Comparison of ENCODE assay signal across 10 mouse cellular contexts in the genomic region with DNA sequence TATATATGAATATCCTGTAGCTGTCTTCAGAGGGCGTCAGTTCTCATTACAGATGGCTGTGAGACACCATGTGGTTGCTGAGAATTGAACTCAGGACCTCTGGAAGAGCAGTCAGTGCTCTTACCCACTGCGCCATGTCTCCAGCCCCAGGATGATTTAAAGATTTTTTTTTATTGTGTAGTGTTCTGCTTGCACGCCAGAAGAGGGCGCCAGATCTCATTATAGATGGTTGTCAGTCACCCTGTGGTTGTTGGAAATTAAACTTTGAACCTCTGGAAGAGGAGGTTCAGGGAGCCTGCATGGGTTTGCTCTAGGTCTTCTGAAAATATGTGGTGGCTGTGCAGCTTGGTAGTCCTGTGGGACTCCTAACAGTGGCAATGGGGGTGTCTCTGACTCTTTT. TPM values are rescaled to one million over a fixed set of nuclear protein-coding genes. Genes with fewer than 3 reads are reported as not detected.
DNase-seq lines count a peak whose midpoint lies in the region; ATAC-seq and TF ChIP-seq lines count a peak whose summit lies in the region.
"Had no signal": no experiment of that assay in that cellular context is flagged by ENCODE, and none has a peak within 500 bp of the region (broad histone marks: within the 10 kb centered on the region; RNA-seq: fewer than 3 reads in every experiment).

No protein-coding gene starts in this region.

- DNase-seq in layer of hippocampus, postnatal 10 days (ENCODE audit: low spot score in 2 of 2): peak; percentile 16 to 21
- DNase-seq in layer of hippocampus, adult 18-20 months (ENCODE audit: low spot score in 2 of 2): no peak
- peak; percentile 86 for DNase-seq in MEL (ENCODE audit: low read depth, low spot score)
- peak; percentile 56 for DNase-seq in adrenal gland, postnatal 14 days
- DNase-seq in thymus, postnatal 25 days: peak; percentile 69
- no peak for DNase-seq in layer of hippocampus, adult 9-11 months

- peak; percentile 50 to 73 (median 55) for TF ChIP-seq CTCF in MEL (IDR thresholded peaks at IDR 0.05 in 2 of 3, conservative IDR thresholded peaks at IDR 0.05 in 1 of 3; ENCODE audit: control insufficient read depth in 1 of 3, insufficient read depth in 1 of 3, low read depth in 2 of 3, low read length in 3 of 3, poor library complexity in 1 of 3, severe bottlenecking in 1 of 3)

- ATAC-seq in inflammation-experienced regulatory T-cells, adult 6 months: peak; percentile 88
- peak; percentile 62 for ATAC-seq in megakaryocyte-erythroid progenitor cell, adult 5-6 weeks (replicated peaks; ENCODE audit: low FRiP score, low TSS enrichment, poor library complexity, severe bottlenecking)

- H3K9ac ChIP-seq in MEL (ENCODE audit: control insufficient read depth, low read depth, low read length, poor library complexity, severe bottlenecking): no peak overlapping the region
- H3K9ac ChIP-seq: heart, embryonic 15.5 days had no signal

- no peak for TF ChIP-seq POLR2A in MEL (IDR thresholded peaks at IDR 0.05; ENCODE audit: control insufficient read depth in 1 of 2, insufficient read depth in 1 of 2, low read depth in 1 of 2, low read length in 2 of 2, poor library complexity in 1 of 2)

- H3K4me1 ChIP-seq in MEL (ENCODE audit: control insufficient read depth in 1 of 2, insufficient read depth in 2 of 2, low read length in 2 of 2): no peaks in the 10 kb centered on the region

- peak; percentile 64 for TF ChIP-seq RAD21 in MEL (IDR thresholded peaks at IDR 0.05; ENCODE audit: low read depth, low read length)

- H3K9me3 ChIP-seq in MEL (replicated peaks; ENCODE audit: insufficient read depth, low read length): no peaks in the 10 kb centered on the region
- H3K9me3 ChIP-seq: heart, embryonic 15.5 days had no signal

- no peaks in the 10 kb centered on the region for H3K27me3 ChIP-seq in MEL (ENCODE audit: control insufficient read depth in 1 of 2, insufficient read depth in 2 of 2, low read length in 2 of 2)
- H3K27me3 ChIP-seq: heart, embryonic 15.5 days had no signal

- no peak overlapping the region for H3K27ac ChIP-seq in MEL (ENCODE audit: control insufficient read depth, low read depth, low read length)
- H3K27ac ChIP-seq: heart, embryonic 15.5 days had no signal

- peaks cover 2% of the 10 kb centered on the region for H3K79me2 ChIP-seq in MEL (ENCODE audit: control insufficient read depth, insufficient read depth, low read length, poor library complexity)

- no peak for TF ChIP-seq EP300 in MEL (IDR thresholded peaks at IDR 0.05; ENCODE audit: low read depth in 1 of 2, low read length in 2 of 2)

- H3K4me3 ChIP-seq in MEL (ENCODE audit: control insufficient read depth in 1 of 2, insufficient read depth in 1 of 2, low read depth in 2 of 2, low read length in 2 of 2): no peak overlapping the region
- H3K4me3 ChIP-seq: heart, embryonic 15.5 days; myocyte had no signal

- peaks cover 0 to 3% of the 10 kb centered on the region in 2 experiments; a peak in 2 of 4 replicates for H3K36me3 ChIP-seq in MEL (ENCODE audit: control insufficient read depth in 1 of 2, insufficient read depth in 2 of 2, low read length in 2 of 2)
- H3K36me3 ChIP-seq: heart, embryonic 15.5 days had no signal

TF ChIP-seq in MEL, 35 proteins besides CTCF, POLR2A, EP300 and RAD21:
- TF ChIP-seq GATA1 (IDR thresholded peaks at IDR 0.05; ENCODE audit: low read depth, low read length): no peak
- TF ChIP-seq ZNF384 (IDR thresholded peaks at IDR 0.05; ENCODE audit: low read depth, low read length): peak; percentile 94
- peak; percentile 68 for TF ChIP-seq SMC3 (IDR thresholded peaks at IDR 0.05; ENCODE audit: low read depth, low read length)
- peak; percentile 60 for TF ChIP-seq ZC3H11A (IDR thresholded peaks at IDR 0.05; ENCODE audit: low read depth, low read length)
- peak; percentile 34; the same call in 1 of the 2 replicates for TF ChIP-seq SIN3A (IDR thresholded peaks at IDR 0.05; ENCODE audit: low read length)
- no peak for TF ChIP-seq CHD1 (IDR thresholded peaks at IDR 0.05; ENCODE audit: low read depth, low read length)
- no peak for TF ChIP-seq CHD2 (IDR thresholded peaks at IDR 0.05; ENCODE audit: low read length)
- TF ChIP-seq TBP (IDR thresholded peaks at IDR 0.05; ENCODE audit: low read depth, low read length): peak; percentile 85
- no peak for TF ChIP-seq USF2 (IDR thresholded peaks at IDR 0.05; ENCODE audit: borderline replicate concordance in 1 of 2, insufficient read depth in 1 of 2, low read depth in 1 of 2, low read length in 2 of 2)
- TF ChIP-seq MXI1 (IDR thresholded peaks at IDR 0.05; ENCODE audit: low read depth, low read length): no peak

RNA-seq across cellular contexts. Expression of gene Pdia3, which starts 5.4 kb away (rescaled TPM):
- total RNA-seq in layer of hippocampus, postnatal 10 days (2021): 100 to 1,000 TPM; 196 to 200 TPM
- 100 to 1,000 TPM; 189 to 197 TPM for total RNA-seq in layer of hippocampus, adult 18-20 months (2021)
- total RNA-seq in MEL (2012; rRNA removed): 70.7 and 89.4 TPM in 2 replicates
- 100 to 1,000 TPM; 471 to 473 TPM for polyA plus RNA-seq in MEL (2012; ENCODE audit: insufficient read depth in 1 of 2, insufficient read length in 2 of 2, low read depth in 1 of 2, low replicate concordance in 2 of 2, missing spikeins in 1 of 2)
- 306 and 320 TPM in 2 replicates for total RNA-seq in adrenal gland, postnatal 14 days (2021)
- 1,000 to 10,000 TPM in 2 of 3 experiments, 100 to 1,000 TPM in 1; 491 to 1,229 (median 1,150) TPM for polyA plus RNA-seq in inflammation-experienced regulatory T-cells, adult 6 months (2017; shearing (Covaris generic))
- total RNA-seq in megakaryocyte-erythroid progenitor cell, adult 5-6 weeks (2014; fragmentation: Nextera tagmentation): 98.2 and 163 TPM in 2 replicates
- 198 and 215 TPM in 2 replicates for total RNA-seq in megakaryocyte-erythroid progenitor cell, adult 5-6 weeks (2017)

RNA-seq across cellular contexts. Expression of gene Catsper2, which starts 5.4 kb away (rescaled TPM):
- total RNA-seq in layer of hippocampus, postnatal 10 days (2021): 1 to 10 TPM; 3.8 to 4.2 TPM
- total RNA-seq in layer of hippocampus, adult 18-20 months (2021): 1 to 10 TPM; 3.4 to 4.6 TPM
- total RNA-seq in MEL (2012; rRNA removed): 1.1 and 1.2 TPM in 2 replicates
- 1 to 10 TPM in 1 of 2 experiments, not detected in 1; 2.5 TPM for polyA plus RNA-seq in MEL (2012; ENCODE audit: insufficient read depth in 1 of 2, insufficient read length in 2 of 2, low read depth in 1 of 2, low replicate concordance in 2 of 2, missing spikeins in 1 of 2)
- total RNA-seq in adrenal gland, postnatal 14 days (2021): 3.5 and 3.6 TPM in 2 replicates
- polyA plus RNA-seq in inflammation-experienced regulatory T-cells, adult 6 months (2017; shearing (Covaris generic)): 1 to 10 TPM; 2.4 to 6.2 (median 3.1) TPM
- total RNA-seq in megakaryocyte-erythroid progenitor cell, adult 5-6 weeks (2014; fragmentation: Nextera tagmentation): 0.44 and 3.3 TPM in 2 replicates
- 0.56 and 1.3 TPM in 2 replicates for total RNA-seq in megakaryocyte-erythroid progenitor cell, adult 5-6 weeks (2017)

RNA-seq across cellular contexts. Expression of gene Strc, which starts 21.2 kb away (rescaled TPM):
- total RNA-seq in layer of hippocampus, postnatal 10 days (2021): under 1 TPM; 0.13 to 0.16 TPM
- total RNA-seq in layer of hippocampus, adult 18-20 months (2021): under 1 TPM; 0.58 to 0.77 TPM
- not detected in 2 replicates for total RNA-seq in MEL (2012; rRNA removed)
- polyA plus RNA-seq in MEL (2012; ENCODE audit: insufficient read depth in 1 of 2, insufficient read length in 2 of 2, low read depth in 1 of 2, low replicate concordance in 2 of 2, missing spikeins in 1 of 2): not detected
- total RNA-seq in adrenal gland, postnatal 14 days (2021): not detected in 2 replicates
- polyA plus RNA-seq in inflammation-experienced regulatory T-cells, adult 6 months (2017; shearing (Covaris generic)): under 1 TPM; 0.18 to 0.63 (median 0.54) TPM
- not detected in 2 replicates for total RNA-seq in megakaryocyte-erythroid progenitor cell, adult 5-6 weeks (2014; fragmentation: Nextera tagmentation)
- total RNA-seq in megakaryocyte-erythroid progenitor cell, adult 5-6 weeks (2017): not detected in 2 replicates
- polyA plus RNA-seq: heart, embryonic 15.5 days; myocyte had no signal

RNA-seq across cellular contexts. Expression of gene Ell3, which starts 35.9 kb away (rescaled TPM):
- not detected for total RNA-seq in layer of hippocampus, postnatal 10 days (2021)
- total RNA-seq in layer of hippocampus, adult 18-20 months (2021): not detected
- total RNA-seq in MEL (2012; rRNA removed): not detected in 2 replicates
- not detected for polyA plus RNA-seq in MEL (2012; ENCODE audit: insufficient read depth in 1 of 2, insufficient read length in 2 of 2, low read depth in 1 of 2, low replicate concordance in 2 of 2, missing spikeins in 1 of 2)
- 0.26 and 0.94 TPM in 2 replicates for total RNA-seq in adrenal gland, postnatal 14 days (2021)
- 1 to 10 TPM in 1 of 3 experiments, under 1 TPM in 2; 0.63 to 1.8 (median 0.65) TPM for polyA plus RNA-seq in inflammation-experienced regulatory T-cells, adult 6 months (2017; shearing (Covaris generic))
- not detected in 2 replicates for total RNA-seq in megakaryocyte-erythroid progenitor cell, adult 5-6 weeks (2014; fragmentation: Nextera tagmentation)
- total RNA-seq in megakaryocyte-erythroid progenitor cell, adult 5-6 weeks (2017): not detected in 2 replicates

RNA-seq across cellular contexts. Expression of gene Serf2, which starts 40.8 kb away (rescaled TPM):
- 100 to 1,000 TPM; 158 to 189 TPM for total RNA-seq in layer of hippocampus, postnatal 10 days (2021)
- 100 to 1,000 TPM; 141 to 144 TPM for total RNA-seq in layer of hippocampus, adult 18-20 months (2021)
- 352 and 370 TPM in 2 replicates for total RNA-seq in MEL (2012; rRNA removed)
- polyA plus RNA-seq in MEL (2012; ENCODE audit: insufficient read depth in 1 of 2, insufficient read length in 2 of 2, low read depth in 1 of 2, low replicate concordance in 2 of 2, missing spikeins in 1 of 2): 100 to 1,000 TPM in 1 of 2 experiments, not detected in 1; 469 TPM
- 386 and 388 TPM in 2 replicates for total RNA-seq in adrenal gland, postnatal 14 days (2021)
- 1,000 to 10,000 TPM in 1 of 3 experiments, 100 to 1,000 TPM in 2; 695 to 1,210 (median 882) TPM for polyA plus RNA-seq in inflammation-experienced regulatory T-cells, adult 6 months (2017; shearing (Covaris generic))
- total RNA-seq in megakaryocyte-erythroid progenitor cell, adult 5-6 weeks (2014; fragmentation: Nextera tagmentation): 408 and 415 TPM in 2 replicates
- 367 and 469 TPM in 2 replicates for total RNA-seq in megakaryocyte-erythroid progenitor cell, adult 5-6 weeks (2017)

Comparison
In these comparisons a context has a peak if more than half of its experiments do, and no peak if none do; other contexts are left out.
1. DNase-seq: peak in layer of hippocampus, postnatal 10 days (2 of 2), MEL (single experiment), adrenal gland, postnatal 14 days (single experiment) and thymus, postnatal 25 days (single experiment); none in layer of hippocampus, adult 18-20 months (0 of 2) and layer of hippocampus, adult 9-11 months (single experiment).